Mouse (Mus musculus): Measurements from ENCODE around the gene Pcx. TPM values are rescaled to one million over a fixed set of nuclear protein-coding genes. Genes with fewer than 3 reads are reported as not detected.
"Not testable (repeated sequence)": the region's sequence is repeated elsewhere in the genome, so short reads cannot be mapped to it uniquely, and the experiment has no call there.

Pcx gene
- polyA plus RNA-seq, 1 experiment from 2014 or later, result 53.2 TPM

- Histone ChIP-seq H3K4me3 (ENCODE audit: low read length) (no peak overlapping the region), H3K36me3 (ENCODE audit: control insufficient read depth, insufficient read depth, low read length) (no peaks in the 10 kb centered on the region), H3K27me3 (replicated peaks; ENCODE audit: control insufficient read depth, insufficient read depth, low read length) (no peaks in the 10 kb centered on the region), H3K4me1 (ENCODE audit: control insufficient read depth, insufficient read depth, low read depth, low read length) (no peaks in the 10 kb centered on the region), H3K9ac (ENCODE audit: low read depth, low read length) (no peak overlapping the region), H3K27ac (ENCODE audit: low read depth, low read length) (no peak overlapping the region), H3K4me2 (ENCODE audit: low read length) (no peak overlapping the region), H3K9me3 (ENCODE audit: control insufficient read depth, low read length) (no peaks in the 10 kb centered on the region)
- no peak for ATAC-seq
- WGBS, result 87% methylated on average over 5 of the region's 5 CpGs
Measured at GRCm38 (mm10) chr19:4579296-4579695, 69.0 kb downstream of the Pcx start.

- no peak for ATAC-seq
- no peaks in the 10 kb centered on the region for H3K36me3 ChIP-seq (ENCODE audit: control insufficient read depth, insufficient read depth, low read length)
- H3K9ac ChIP-seq (ENCODE audit: low read depth, low read length), result no peak overlapping the region
- no peak overlapping the region for H3K27ac ChIP-seq (ENCODE audit: low read depth, low read length)
- no peak overlapping the region for H3K4me3 ChIP-seq (ENCODE audit: low read length)
- no peaks in the 10 kb centered on the region for H3K9me3 ChIP-seq (ENCODE audit: control insufficient read depth, low read length)
- H3K27me3 ChIP-seq (replicated peaks; ENCODE audit: control insufficient read depth, insufficient read depth, low read length), result no peaks in the 10 kb centered on the region
- H3K4me2 ChIP-seq (ENCODE audit: low read length), result no peak overlapping the region
- 64% methylated on average over 2 of the region's 2 CpGs for WGBS
- no peaks in the 10 kb centered on the region for H3K4me1 ChIP-seq (ENCODE audit: control insufficient read depth, insufficient read depth, low read depth, low read length)
Measured at GRCm38 (mm10) chr19:4583856-4584255, 73.6 kb downstream of the Pcx start.

GRCm38 (mm10) chr19:4586783-4587182, 76.5 kb downstream of the Pcx start:
- not testable (repeated sequence) for H3K4me2 ChIP-seq (ENCODE audit: low read length); H3K4me3 ChIP-seq (ENCODE audit: low read length); H3K9me3 ChIP-seq (ENCODE audit: control insufficient read depth, low read length); H3K4me1 ChIP-seq (ENCODE audit: control insufficient read depth, insufficient read depth, low read depth, low read length); H3K36me3 ChIP-seq (ENCODE audit: control insufficient read depth, insufficient read depth, low read length); H3K9ac ChIP-seq (ENCODE audit: low read depth, low read length); H3K27me3 ChIP-seq (replicated peaks; ENCODE audit: control insufficient read depth, insufficient read depth, low read length); H3K27ac ChIP-seq (ENCODE audit: low read depth, low read length); ATAC-seq

GRCm38 (mm10) chr19:4587426-4587825, 77.2 kb downstream of the Pcx start:
- H3K9me3 ChIP-seq (ENCODE audit: control insufficient read depth, low read length), result no peaks in the 10 kb centered on the region
- no peaks in the 10 kb centered on the region for H3K27me3 ChIP-seq (replicated peaks; ENCODE audit: control insufficient read depth, insufficient read depth, low read length)
- no peak overlapping the region for H3K4me2 ChIP-seq (ENCODE audit: low read length)
- 66% methylated on average over 2 of the region's 2 CpGs for WGBS
- no peaks in the 10 kb centered on the region for H3K36me3 ChIP-seq (ENCODE audit: control insufficient read depth, insufficient read depth, low read length)
- no peaks in the 10 kb centered on the region for H3K4me1 ChIP-seq (ENCODE audit: control insufficient read depth, insufficient read depth, low read depth, low read length)
- ATAC-seq, result no peak
- no peak overlapping the region for H3K4me3 ChIP-seq (ENCODE audit: low read length)
- H3K9ac ChIP-seq (ENCODE audit: low read depth, low read length), result no peak overlapping the region
- no peak overlapping the region for H3K27ac ChIP-seq (ENCODE audit: low read depth, low read length)

GRCm38 (mm10) chr19:4588430-4588829, 78.2 kb downstream of the Pcx start:
- 76% methylated on average over 3 of the region's 3 CpGs for whole genome bisulfite sequencing
- no peak for ATAC-seq
- Histone ChIP-seq H3K4me1 (ENCODE audit: control insufficient read depth, insufficient read depth, low read depth, low read length) (no peaks in the 10 kb centered on the region), H3K4me2 (ENCODE audit: low read length) (no peak overlapping the region), H3K27ac (ENCODE audit: low read depth, low read length) (no peak overlapping the region), H3K27me3 (replicated peaks; ENCODE audit: control insufficient read depth, insufficient read depth, low read length) (no peaks in the 10 kb centered on the region), H3K9me3 (ENCODE audit: control insufficient read depth, low read length) (no peaks in the 10 kb centered on the region), H3K9ac (ENCODE audit: low read depth, low read length) (no peak overlapping the region), H3K4me3 (ENCODE audit: low read length) (no peak overlapping the region), H3K36me3 (ENCODE audit: control insufficient read depth, insufficient read depth, low read length) (no peaks in the 10 kb centered on the region)

- no peaks in the 10 kb centered on the region for H3K36me3 ChIP-seq (ENCODE audit: control insufficient read depth, insufficient read depth, low read length)
- H3K27ac ChIP-seq (ENCODE audit: low read depth, low read length), result no peak overlapping the region
- no peak overlapping the region for H3K4me2 ChIP-seq (ENCODE audit: low read length)
- H3K4me3 ChIP-seq (ENCODE audit: low read length), result no peak overlapping the region
- H3K4me1 ChIP-seq (ENCODE audit: control insufficient read depth, insufficient read depth, low read depth, low read length), result no peaks in the 10 kb centered on the region
- no peak for ATAC-seq
- 74% methylated on average over 1 of the region's 1 CpGs for WGBS
- no peaks in the 10 kb centered on the region for H3K27me3 ChIP-seq (replicated peaks; ENCODE audit: control insufficient read depth, insufficient read depth, low read length)
- H3K9me3 ChIP-seq (ENCODE audit: control insufficient read depth, low read length), result no peaks in the 10 kb centered on the region
- H3K9ac ChIP-seq (ENCODE audit: low read depth, low read length), result no peak overlapping the region
Measured at GRCm38 (mm10) chr19:4589081-4589480, 78.8 kb downstream of the Pcx start.

GRCm38 (mm10) chr19:4590025-4590424, 79.8 kb downstream of the Pcx start:
- Histone ChIP-seq H3K9me3 (ENCODE audit: control insufficient read depth, low read length) (no peaks in the 10 kb centered on the region), H3K4me2 (ENCODE audit: low read length) (no peak overlapping the region), H3K36me3 (ENCODE audit: control insufficient read depth, insufficient read depth, low read length) (no peaks in the 10 kb centered on the region), H3K4me3 (ENCODE audit: low read length) (no peak overlapping the region), H3K27ac (ENCODE audit: low read depth, low read length) (no peak overlapping the region), H3K4me1 (ENCODE audit: control insufficient read depth, insufficient read depth, low read depth, low read length) (no peaks in the 10 kb centered on the region), H3K9ac (ENCODE audit: low read depth, low read length) (no peak overlapping the region), H3K27me3 (replicated peaks; ENCODE audit: control insufficient read depth, insufficient read depth, low read length) (no peaks in the 10 kb centered on the region)
- 93% methylated on average over 3 of the region's 3 CpGs for WGBS
- ATAC-seq, result no peak

- H3K27me3 ChIP-seq (replicated peaks; ENCODE audit: control insufficient read depth, insufficient read depth, low read length), result no peaks in the 10 kb centered on the region
- no peaks in the 10 kb centered on the region for H3K9me3 ChIP-seq (ENCODE audit: control insufficient read depth, low read length)
- no peak overlapping the region for H3K4me3 ChIP-seq (ENCODE audit: low read length)
- WGBS, result 51% methylated on average over 7 of the region's 7 CpGs
- no peak overlapping the region for H3K9ac ChIP-seq (ENCODE audit: low read depth, low read length)
- no peaks in the 10 kb centered on the region for H3K4me1 ChIP-seq (ENCODE audit: control insufficient read depth, insufficient read depth, low read depth, low read length)
- H3K36me3 ChIP-seq (ENCODE audit: control insufficient read depth, insufficient read depth, low read length), result no peaks in the 10 kb centered on the region
- ATAC-seq, result no peak
- no peak overlapping the region for H3K4me2 ChIP-seq (ENCODE audit: low read length)
- no peak overlapping the region for H3K27ac ChIP-seq (ENCODE audit: low read depth, low read length)
Measured at GRCm38 (mm10) chr19:4593792-4594522, 83.7 kb downstream of the Pcx start.

GRCm38 (mm10) chr19:4596071-4596470, 85.8 kb downstream of the Pcx start:
- Histone ChIP-seq H3K9me3 (ENCODE audit: control insufficient read depth, low read length) (no peaks in the 10 kb centered on the region), H3K4me3 (ENCODE audit: low read length) (no peak overlapping the region), H3K9ac (ENCODE audit: low read depth, low read length) (no peak overlapping the region), H3K27me3 (replicated peaks; ENCODE audit: control insufficient read depth, insufficient read depth, low read length) (no peaks in the 10 kb centered on the region), H3K36me3 (ENCODE audit: control insufficient read depth, insufficient read depth, low read length) (no peaks in the 10 kb centered on the region), H3K4me2 (ENCODE audit: low read length) (no peak overlapping the region), H3K4me1 (ENCODE audit: control insufficient read depth, insufficient read depth, low read depth, low read length) (no peaks in the 10 kb centered on the region), H3K27ac (ENCODE audit: low read depth, low read length) (no peak overlapping the region)
- ATAC-seq, result no peak
- WGBS, result 83% methylated on average over 2 of the region's 2 CpGs

- H3K9ac ChIP-seq (ENCODE audit: low read depth, low read length), result no peak overlapping the region
- no peaks in the 10 kb centered on the region for H3K36me3 ChIP-seq (ENCODE audit: control insufficient read depth, insufficient read depth, low read length)
- ATAC-seq, result no peak
- H3K4me1 ChIP-seq (ENCODE audit: control insufficient read depth, insufficient read depth, low read depth, low read length), result no peaks in the 10 kb centered on the region
- no peaks in the 10 kb centered on the region for H3K9me3 ChIP-seq (ENCODE audit: control insufficient read depth, low read length)
- H3K27me3 ChIP-seq (replicated peaks; ENCODE audit: control insufficient read depth, insufficient read depth, low read length), result no peaks in the 10 kb centered on the region
- no peak overlapping the region for H3K4me3 ChIP-seq (ENCODE audit: low read length)
- H3K4me2 ChIP-seq (ENCODE audit: low read length), result no peak overlapping the region
- WGBS, result 86% methylated on average over 20 of the region's 20 CpGs
- H3K27ac ChIP-seq (ENCODE audit: low read depth, low read length), result no peak overlapping the region
Measured at GRCm38 (mm10) chr19:4602459-4602858, 92.2 kb downstream of the Pcx start.

Measured in hindbrain, embryonic 16.5 days (tissue).